Mouse (Mus musculus): ENCODE results near the gene Tmem132d. TPM values are rescaled to one million over a fixed set of nuclear protein-coding genes. Genes with fewer than 3 reads are reported as not detected.

Tmem132d gene
- polyA plus RNA-seq, 1 experiment from 2014 or later: 0.20 TPM

- H3K36me3 ChIP-seq (ENCODE audit: control insufficient read depth, insufficient read depth, low read length): no peaks in the 10 kb centered on the region
- DNase-seq (ENCODE audit: low spot score): no peak
- H3K27me3 ChIP-seq (replicated peaks; ENCODE audit: control insufficient read depth, insufficient read depth, low read length): no peaks in the 10 kb centered on the region
- no peak for ATAC-seq (replicated peaks; ENCODE audit: low FRiP score, low TSS enrichment, low read depth)
- H3K4me2 ChIP-seq (ENCODE audit: low read length): no peak overlapping the region
- no peak overlapping the region for H3K9ac ChIP-seq (ENCODE audit: low read length)
- H3K27ac ChIP-seq (ENCODE audit: low read depth): no peak overlapping the region
- H3K4me1 ChIP-seq (replicated peaks; ENCODE audit: control insufficient read depth, insufficient read depth, low read length): no peaks in the 10 kb centered on the region
- H3K4me3 ChIP-seq (ENCODE audit: low read depth, low read length): no peak overlapping the region
- H3K9me3 ChIP-seq (ENCODE audit: control insufficient read depth, low read length): no peaks in the 10 kb centered on the region
- WGBS: 39% methylated on average over 7 of the region's 7 CpGs
These were observed 96.0 kb downstream of the Tmem132d start for GRCm38 (mm10) chr5:128336841-128337240.

- no peaks in the 10 kb centered on the region for H3K9me3 ChIP-seq (ENCODE audit: control insufficient read depth, low read length)
- H3K9ac ChIP-seq (ENCODE audit: low read length): no peak overlapping the region
- H3K4me2 ChIP-seq (ENCODE audit: low read length): no peak overlapping the region
- H3K27me3 ChIP-seq (replicated peaks; ENCODE audit: control insufficient read depth, insufficient read depth, low read length): no peaks in the 10 kb centered on the region
- ATAC-seq (replicated peaks; ENCODE audit: low FRiP score, low TSS enrichment, low read depth) (no peak), DNase-seq (ENCODE audit: low spot score) (no peak)
- WGBS: 76% methylated on average over 7 of the region's 7 CpGs
- no peak overlapping the region for H3K27ac ChIP-seq (ENCODE audit: low read depth)
- no peak overlapping the region for H3K4me3 ChIP-seq (ENCODE audit: low read depth, low read length)
- no peaks in the 10 kb centered on the region for H3K4me1 ChIP-seq (replicated peaks; ENCODE audit: control insufficient read depth, insufficient read depth, low read length)
- no peaks in the 10 kb centered on the region for H3K36me3 ChIP-seq (ENCODE audit: control insufficient read depth, insufficient read depth, low read length)
These were observed 100.1 kb downstream of the Tmem132d start for GRCm38 (mm10) chr5:128332766-128333165.

GRCm38 (mm10) chr5:128330351-128330750 lies 102.5 kb downstream of the Tmem132d start:
- Histone ChIP-seq H3K36me3 (ENCODE audit: control insufficient read depth, insufficient read depth, low read length) (no peaks in the 10 kb centered on the region), H3K4me3 (ENCODE audit: low read depth, low read length) (no peak overlapping the region), H3K4me1 (replicated peaks; ENCODE audit: control insufficient read depth, insufficient read depth, low read length) (no peaks in the 10 kb centered on the region), H3K9ac (ENCODE audit: low read length) (no peak overlapping the region), H3K27me3 (replicated peaks; ENCODE audit: control insufficient read depth, insufficient read depth, low read length) (no peaks in the 10 kb centered on the region), H3K27ac (ENCODE audit: low read depth) (no peak overlapping the region), H3K9me3 (ENCODE audit: control insufficient read depth, low read length) (no peaks in the 10 kb centered on the region), H3K4me2 (ENCODE audit: low read length) (no peak overlapping the region)
- DNase-seq (ENCODE audit: low spot score) (no peak), ATAC-seq (replicated peaks; ENCODE audit: low FRiP score, low TSS enrichment, low read depth) (no peak)
- 85% methylated on average over 8 of the region's 8 CpGs for WGBS

DNA sequence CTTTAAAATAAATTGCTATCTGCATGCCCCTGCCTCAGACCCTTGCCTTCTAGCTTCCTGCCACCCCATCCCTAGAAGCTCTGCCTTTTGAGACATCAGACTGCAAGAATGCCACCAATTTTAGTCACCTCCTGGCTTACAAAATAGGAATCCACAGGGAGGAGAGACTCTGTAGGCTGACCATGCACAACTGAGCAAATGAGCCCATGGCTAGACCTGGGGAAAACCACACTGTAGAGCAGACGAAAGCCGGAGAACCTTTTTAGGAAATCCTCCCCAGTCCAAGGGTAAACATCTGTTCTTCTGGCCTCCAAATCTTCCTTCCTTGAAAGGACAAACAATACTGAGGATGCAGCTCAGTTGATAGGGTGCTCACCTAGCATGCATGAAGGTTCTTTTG lies 130.5 kb downstream of the Tmem132d start:
- H3K4me3 ChIP-seq (ENCODE audit: low read depth, low read length): no peak overlapping the region
- H3K4me1 ChIP-seq (replicated peaks; ENCODE audit: control insufficient read depth, insufficient read depth, low read length): no peaks in the 10 kb centered on the region
- no peak for ATAC-seq (replicated peaks; ENCODE audit: low FRiP score, low TSS enrichment, low read depth)
- no peak overlapping the region for H3K9ac ChIP-seq (ENCODE audit: low read length)
- WGBS: 70% methylated on average over 2 of the region's 2 CpGs
- no peaks in the 10 kb centered on the region for H3K27me3 ChIP-seq (replicated peaks; ENCODE audit: control insufficient read depth, insufficient read depth, low read length)
- no peaks in the 10 kb centered on the region for H3K9me3 ChIP-seq (ENCODE audit: control insufficient read depth, low read length)
- no peak overlapping the region for H3K4me2 ChIP-seq (ENCODE audit: low read length)
- no peak overlapping the region for H3K27ac ChIP-seq (ENCODE audit: low read depth)
- H3K36me3 ChIP-seq (ENCODE audit: control insufficient read depth, insufficient read depth, low read length): no peaks in the 10 kb centered on the region
- DNase-seq (ENCODE audit: low spot score): no peak

DNA sequence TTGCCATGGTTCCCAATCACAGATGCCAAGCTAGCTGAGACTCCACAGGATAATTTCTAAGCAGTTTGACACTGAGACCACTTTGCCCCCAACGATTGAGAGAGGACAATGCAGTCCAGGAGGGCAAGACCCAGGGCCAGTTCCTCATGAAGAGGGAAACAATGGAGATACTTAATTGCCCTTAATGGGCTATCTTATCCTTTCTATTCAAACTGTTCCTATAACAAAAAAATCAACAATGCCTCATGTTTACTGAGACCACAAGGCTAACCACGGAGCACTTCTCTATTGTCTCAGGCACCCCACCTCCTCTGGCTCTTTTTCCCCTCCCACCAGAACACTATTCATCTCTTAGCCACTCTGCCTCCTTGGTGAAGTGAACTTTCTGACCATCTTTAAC lies 141.7 kb downstream of the Tmem132d start:
- 56% methylated on average over 2 of the region's 2 CpGs for WGBS
- no peak overlapping the region for H3K27ac ChIP-seq (ENCODE audit: low read depth)
- no peaks in the 10 kb centered on the region for H3K9me3 ChIP-seq (ENCODE audit: control insufficient read depth, low read length)
- no peak for ATAC-seq (replicated peaks; ENCODE audit: low FRiP score, low TSS enrichment, low read depth)
- no peaks in the 10 kb centered on the region for H3K4me1 ChIP-seq (replicated peaks; ENCODE audit: control insufficient read depth, insufficient read depth, low read length)
- no peak overlapping the region for H3K4me3 ChIP-seq (ENCODE audit: low read depth, low read length)
- H3K4me2 ChIP-seq (ENCODE audit: low read length): no peak overlapping the region
- no peak for DNase-seq (ENCODE audit: low spot score)
- H3K36me3 ChIP-seq (ENCODE audit: control insufficient read depth, insufficient read depth, low read length): no peaks in the 10 kb centered on the region
- H3K9ac ChIP-seq (ENCODE audit: low read length): no peak overlapping the region
- no peaks in the 10 kb centered on the region for H3K27me3 ChIP-seq (replicated peaks; ENCODE audit: control insufficient read depth, insufficient read depth, low read length)

GRCm38 (mm10) chr5:128273255-128273654 lies 159.6 kb downstream of the Tmem132d start:
- no peak overlapping the region for H3K9ac ChIP-seq (ENCODE audit: low read length)
- H3K27me3 ChIP-seq (replicated peaks; ENCODE audit: control insufficient read depth, insufficient read depth, low read length): no peaks in the 10 kb centered on the region
- no peaks in the 10 kb centered on the region for H3K9me3 ChIP-seq (ENCODE audit: control insufficient read depth, low read length)
- H3K36me3 ChIP-seq (ENCODE audit: control insufficient read depth, insufficient read depth, low read length): no peaks in the 10 kb centered on the region
- 62% methylated on average over 6 of the region's 6 CpGs for whole genome bisulfite sequencing
- H3K4me2 ChIP-seq (ENCODE audit: low read length): no peak overlapping the region
- no peak overlapping the region for H3K4me3 ChIP-seq (ENCODE audit: low read depth, low read length)
- ATAC-seq (replicated peaks; ENCODE audit: low FRiP score, low TSS enrichment, low read depth) (no peak), DNase-seq (ENCODE audit: low spot score) (no peak)
- H3K4me1 ChIP-seq (replicated peaks; ENCODE audit: control insufficient read depth, insufficient read depth, low read length): no peaks in the 10 kb centered on the region
- H3K27ac ChIP-seq (ENCODE audit: low read depth): no peak overlapping the region

- Histone ChIP-seq H3K9ac (ENCODE audit: low read length) (no peak overlapping the region), H3K27ac (ENCODE audit: low read depth) (no peak overlapping the region), H3K4me1 (replicated peaks; ENCODE audit: control insufficient read depth, insufficient read depth, low read length) (0 out of 2 replicates have a peak, but pooled peaks cover 3% of the 10 kb centered on the region), H3K9me3 (ENCODE audit: control insufficient read depth, low read length) (no peaks in the 10 kb centered on the region), H3K27me3 (replicated peaks; ENCODE audit: control insufficient read depth, insufficient read depth, low read length) (no peaks in the 10 kb centered on the region), H3K4me2 (ENCODE audit: low read length) (no peak overlapping the region), H3K4me3 (ENCODE audit: low read depth, low read length) (no peak overlapping the region), H3K36me3 (ENCODE audit: control insufficient read depth, insufficient read depth, low read length) (no peaks in the 10 kb centered on the region)
- DNase-seq (ENCODE audit: low spot score) (no peak), ATAC-seq (replicated peaks; ENCODE audit: low FRiP score, low TSS enrichment, low read depth) (no peak)
- 90% methylated on average over 6 of the region's 6 CpGs for WGBS
These were observed 165.5 kb downstream of the Tmem132d start for GRCm38 (mm10) chr5:128267366-128267765.

- DNase-seq (ENCODE audit: low spot score): no peak
- WGBS: 63% methylated on average over 4 of the region's 4 CpGs
- no peaks in the 10 kb centered on the region for H3K27me3 ChIP-seq (replicated peaks; ENCODE audit: control insufficient read depth, insufficient read depth, low read length)
These were observed 188.7 kb downstream of the Tmem132d start for GRCm38 (mm10) chr5:128244219-128244618.

DNA sequence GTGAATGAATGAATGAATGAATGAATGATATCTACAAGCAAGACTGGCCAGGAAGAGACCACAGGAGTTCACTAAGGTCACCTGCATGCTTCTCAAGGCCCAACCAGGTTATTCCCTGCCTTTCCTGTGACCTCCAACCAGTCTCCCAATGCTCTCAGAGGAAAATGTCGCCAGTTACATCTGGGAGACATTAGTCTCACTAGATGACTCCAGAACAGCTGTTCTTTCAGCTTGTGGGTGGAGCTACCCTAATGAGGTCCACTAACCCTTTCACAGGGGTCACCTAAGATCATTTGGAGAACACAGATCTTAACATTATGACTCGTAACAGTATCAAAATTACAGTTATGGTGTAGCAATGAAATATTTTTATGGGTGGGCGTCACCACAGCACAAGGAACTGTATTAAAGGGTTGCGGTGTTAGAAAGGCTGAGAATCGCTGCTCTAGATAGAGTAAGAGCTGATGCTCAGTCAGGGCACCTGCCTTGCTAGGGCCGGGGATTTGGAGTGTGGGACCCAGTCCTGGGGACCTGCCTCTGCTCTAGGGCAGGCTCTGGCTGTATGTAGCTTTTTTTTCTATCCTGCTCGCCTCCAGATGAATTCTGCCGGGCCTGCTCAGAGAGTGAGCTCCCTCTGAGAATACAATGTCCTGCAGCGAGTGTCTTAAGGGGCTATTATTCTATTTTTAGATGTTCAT lies 196.1 kb downstream of the Tmem132d start:
- DNase-seq (ENCODE audit: low spot score) (no peak), ATAC-seq (replicated peaks; ENCODE audit: low FRiP score, low TSS enrichment, low read depth) (no peak)
- Histone ChIP-seq H3K27ac (ENCODE audit: low read depth) (no peak overlapping the region), H3K36me3 (ENCODE audit: control insufficient read depth, insufficient read depth, low read length) (no peaks in the 10 kb centered on the region), H3K9me3 (ENCODE audit: control insufficient read depth, low read length) (no peaks in the 10 kb centered on the region), H3K27me3 (replicated peaks; ENCODE audit: control insufficient read depth, insufficient read depth, low read length) (no peaks in the 10 kb centered on the region), H3K4me2 (ENCODE audit: low read length) (no peak overlapping the region), H3K9ac (ENCODE audit: low read length) (no peak overlapping the region), H3K4me3 (ENCODE audit: low read depth, low read length) (no peak overlapping the region), H3K4me1 (replicated peaks; ENCODE audit: control insufficient read depth, insufficient read depth, low read length) (no peaks in the 10 kb centered on the region)
- WGBS: 62% methylated on average over 9 of the region's 9 CpGs

More at GRCm38 (mm10) chr5:128244219-128244618, 188.7 kb downstream of the Tmem132d start:
- no peak overlapping the region for H3K27ac ChIP-seq (ENCODE audit: low read depth)
- H3K4me2 ChIP-seq (ENCODE audit: low read length): no peak overlapping the region
- no peaks in the 10 kb centered on the region for H3K9me3 ChIP-seq (ENCODE audit: control insufficient read depth, low read length)
- no peak overlapping the region for H3K9ac ChIP-seq (ENCODE audit: low read length)
- ATAC-seq (replicated peaks; ENCODE audit: low FRiP score, low TSS enrichment, low read depth): no peak
- H3K4me1 ChIP-seq (replicated peaks; ENCODE audit: control insufficient read depth, insufficient read depth, low read length): no peaks in the 10 kb centered on the region
- no peak overlapping the region for H3K4me3 ChIP-seq (ENCODE audit: low read depth, low read length)
- H3K36me3 ChIP-seq (ENCODE audit: control insufficient read depth, insufficient read depth, low read length): no peaks in the 10 kb centered on the region
